Mouse (Mus musculus) cortical plate, adult 2 months (tissue): ENCODE measurements around the gene Actn4. TPM values are rescaled to one million over a fixed set of nuclear protein-coding genes. Genes with fewer than 3 reads are reported as not detected.
"Not testable (repeated sequence)": the region's sequence is repeated elsewhere in the genome, so short reads cannot be mapped to it uniquely, and the experiment has no call there.

Experiments used
- H3K27ac ChIP-seq: fragments of 200-500 bp; 2 replicates; pipeline ENCODE4 v1.5.1; 2012; ENCODE audit warnings: low read length, control low read depth, inconsistent platforms; ENCODE audit not compliant: insufficient read depth
- H3K4me1 ChIP-seq: fragments of 200-500 bp; 2 replicates; pipeline ENCODE4 v1.6.1; 2011; ENCODE audit warnings: low read length; ENCODE audit not compliant: control insufficient read depth, insufficient read depth
- H3K4me3 ChIP-seq: fragments of 200-500 bp; 2 replicates; pipeline ENCODE4 v1.5.1; 2011; ENCODE audit warnings: mild to moderate bottlenecking, low read length, control low read depth; ENCODE audit not compliant: insufficient read depth
- CTCF ChIP-seq: fragments of 200-500 bp; IDR thresholded peaks from 2 replicates; pipeline ENCODE4 v1.5.1; 2011; ENCODE audit warnings: mild to moderate bottlenecking, control low read depth, low read length; ENCODE audit not compliant: insufficient read depth; ENCODE audit errors: extremely low read depth
- POLR2A ChIP-seq: fragments of 200-500 bp; IDR thresholded peaks from 2 replicates; pipeline ENCODE4 v1.6.1; 2011; ENCODE audit warnings: mild to moderate bottlenecking, low read length, control low read depth; ENCODE audit not compliant: insufficient read depth; ENCODE audit errors: extremely low read depth
- polyA plus RNA-seq: library from polyadenylated mRNA; depleted of rRNA; stranded (reverse); fragments of >200 nt; gene quantifications from 2 replicates; pipeline ENCODE4 v1.2.3, GENCODE M21; 2012

Gene Actn4
- polyA plus RNA-seq, 1 experiment: 178 TPM

DNA sequence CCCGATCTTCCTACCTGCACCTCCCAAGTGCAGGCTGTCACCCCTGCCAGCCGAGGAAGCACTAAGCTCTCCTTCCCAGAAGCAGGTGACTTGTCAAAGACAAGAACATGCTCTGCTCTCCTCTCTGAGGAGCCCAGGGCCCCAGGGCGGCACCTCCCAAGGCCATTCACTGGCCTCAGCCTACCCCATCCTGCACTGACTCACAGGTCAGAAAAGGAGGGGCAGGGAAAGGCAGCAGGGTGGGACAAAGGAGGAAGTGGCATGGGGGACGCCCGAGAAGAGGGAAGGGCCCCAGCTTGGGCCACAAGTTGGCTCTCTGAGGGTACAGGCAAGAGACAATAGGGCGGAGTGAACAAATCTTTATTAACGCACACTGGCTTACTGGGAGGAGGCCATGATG lies 8.9 kb upstream of the Actn4 start:
- TF ChIP-seq CTCF: no peak
- no peak for TF ChIP-seq POLR2A
- no peaks in the 10 kb centered on the region for H3K4me1 ChIP-seq
- no peak overlapping the region for H3K27ac ChIP-seq

GRCm38 (mm10) chr7:28969672-28970394 lies 7.7 kb upstream of the Actn4 start:
- no peak for TF ChIP-seq CTCF
- TF ChIP-seq POLR2A: no peak
- Histone ChIP-seq H3K4me3 (no peak overlapping the region), H3K4me1 (no peaks in the 10 kb centered on the region), H3K27ac (no peak overlapping the region)

More for the DNA sequence above, 8.9 kb upstream of the Actn4 start:
- H3K4me3 ChIP-seq: no peak overlapping the region

GRCm38 (mm10) chr7:28969271-28969670 lies 7.1 kb upstream of the Actn4 start:
- Histone ChIP-seq H3K4me3 (no peak overlapping the region), H3K4me1 (no peaks in the 10 kb centered on the region)
- TF ChIP-seq POLR2A (no peak), CTCF (no peak)

DNA sequence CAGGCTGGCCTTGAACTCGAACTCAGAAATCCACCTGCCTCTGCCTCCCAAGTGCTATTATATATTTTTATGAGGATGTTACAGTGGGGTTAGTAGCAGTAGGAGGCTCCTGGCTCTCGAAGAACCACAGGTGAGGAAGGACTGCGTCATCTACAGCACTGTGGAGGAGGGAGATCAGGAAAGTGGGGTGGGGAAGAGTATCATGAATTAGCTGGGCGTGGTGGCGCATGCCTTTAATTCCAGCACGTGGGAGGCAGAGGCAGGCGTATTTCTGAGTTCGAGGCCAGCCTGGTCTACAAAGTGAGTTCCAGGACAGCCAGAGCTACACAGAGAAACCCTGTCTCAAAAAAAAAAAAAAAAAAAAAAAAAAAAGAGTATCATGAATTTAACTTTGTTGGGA lies 6.0 kb upstream of the Actn4 start:
- not testable (repeated sequence) for H3K27ac ChIP-seq, H3K4me3 ChIP-seq, H3K4me1 ChIP-seq

More at GRCm38 (mm10) chr7:28969271-28969670, 7.1 kb upstream of the Actn4 start:
- H3K27ac ChIP-seq: no peak overlapping the region

GRCm38 (mm10) chr7:28966751-28967505 lies 4.8 kb upstream of the Actn4 start:
- no peak overlapping the region for H3K4me3 ChIP-seq
- TF ChIP-seq POLR2A: no peak
- no peak for TF ChIP-seq CTCF
- H3K4me1 ChIP-seq: no peaks in the 10 kb centered on the region; the same call in 1 of the 2 replicates
- no peak overlapping the region for H3K27ac ChIP-seq

GRCm38 (mm10) chr7:28966181-28966580 lies 4.0 kb upstream of the Actn4 start:
- Histone ChIP-seq H3K4me3 (no peak overlapping the region), H3K4me1 (no peaks in the 10 kb centered on the region; the same call in 1 of the 2 replicates), H3K27ac (no peak overlapping the region)
- no peak for TF ChIP-seq CTCF
- TF ChIP-seq POLR2A: no peak

- no peak overlapping the region for H3K4me3 ChIP-seq
- H3K4me1 ChIP-seq: peaks cover 2% of the 10 kb centered on the region; the same call in 1 of the 2 replicates
- no peak for TF ChIP-seq CTCF
- no peak for TF ChIP-seq POLR2A
- H3K27ac ChIP-seq: no peak overlapping the region
These were observed 3.3 kb upstream of the Actn4 start for GRCm38 (mm10) chr7:28965346-28965840.

- H3K4me3 ChIP-seq: no peak overlapping the region
- H3K27ac ChIP-seq: no peak overlapping the region
- H3K4me1 ChIP-seq: peaks cover 6% of the 10 kb centered on the region; the same call in 1 of the 2 replicates
These were observed 1.3 kb upstream of the Actn4 start for GRCm38 (mm10) chr7:28963399-28963923.

DNA sequence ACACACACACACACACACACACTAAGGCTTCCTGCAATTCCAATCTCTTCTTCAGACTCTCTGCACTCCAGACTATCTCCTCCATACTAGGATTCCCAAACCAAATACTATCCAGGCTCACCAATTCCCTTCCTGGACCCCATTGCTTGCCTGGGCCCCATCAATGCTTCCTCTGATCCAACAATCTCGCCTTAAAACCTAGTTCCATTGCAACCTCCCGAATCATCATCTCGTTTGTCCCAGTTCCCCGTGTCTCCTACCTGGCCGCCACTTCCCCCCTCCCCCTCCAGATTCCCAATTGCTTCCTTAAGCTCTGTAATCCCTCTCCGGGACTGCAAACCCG lies 585 bp downstream of the Actn4 start:
- H3K27ac ChIP-seq: peak overlapping the region; percentile 40
- peak overlapping the region; percentile 92 for H3K4me3 ChIP-seq
- H3K4me1 ChIP-seq: peaks cover 8% of the 10 kb centered on the region; the same call in 1 of the 2 replicates
- no peak for TF ChIP-seq POLR2A
- no peak for TF ChIP-seq CTCF

More at GRCm38 (mm10) chr7:28963399-28963923, 1.3 kb upstream of the Actn4 start:
- TF ChIP-seq CTCF: no peak
- TF ChIP-seq POLR2A: no peak
